Mouse (Mus musculus) heart, postnatal 25 days (tissue): ENCODE data around the gene Sycn. TPM values are rescaled to one million over a fixed set of nuclear protein-coding genes. Genes with fewer than 3 reads are reported as not detected.
"Not testable (repeated sequence)": the region's sequence is repeated elsewhere in the genome, so short reads cannot be mapped to it uniquely, and the experiment has no call there.

Experiments
- DNase-seq: peaks from one replicate; pipeline ENCODE4 v3.0.0; 2022; ENCODE audit warnings: low spot score
- intact Hi-C: fragments of 180-260 bp; cut with DNase I; formaldehyde crosslinking; loops from one replicate; pipeline ENCODE4 v1.15.1; 2025
- total RNA-seq, 2 experiments: library from RNA; stranded (reverse); gene quantifications; 2 replicates each; pipeline ENCODE4 v1.2.3; 2021

Sycn gene
- not detected for total RNA-seq

DNA sequence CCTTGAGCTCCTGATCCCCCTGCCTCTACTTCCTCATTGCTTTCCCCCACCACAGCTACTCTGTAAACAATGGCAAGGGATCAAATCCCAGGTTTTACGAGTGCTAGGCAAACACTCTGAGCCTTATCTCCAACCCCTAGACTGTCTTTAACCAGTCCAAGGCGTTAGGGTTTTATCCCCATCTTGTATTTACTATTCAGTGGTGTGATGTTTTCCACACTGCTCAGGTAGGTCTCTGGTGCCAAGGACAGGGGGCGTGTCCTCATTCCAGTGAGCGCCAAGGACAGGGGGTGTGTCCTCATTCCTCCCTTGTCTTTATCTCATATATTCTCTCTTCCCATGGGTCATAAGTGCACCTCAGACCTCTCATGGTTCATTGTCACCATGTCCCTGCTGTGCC is at the start of gene Sycn:
Gene Sycn, plus strand, starts transcription at position 360 of the 400 bp plus-strand sequence.
- DNase-seq: no peak
- intact Hi-C loops: no loop called here

DNA sequence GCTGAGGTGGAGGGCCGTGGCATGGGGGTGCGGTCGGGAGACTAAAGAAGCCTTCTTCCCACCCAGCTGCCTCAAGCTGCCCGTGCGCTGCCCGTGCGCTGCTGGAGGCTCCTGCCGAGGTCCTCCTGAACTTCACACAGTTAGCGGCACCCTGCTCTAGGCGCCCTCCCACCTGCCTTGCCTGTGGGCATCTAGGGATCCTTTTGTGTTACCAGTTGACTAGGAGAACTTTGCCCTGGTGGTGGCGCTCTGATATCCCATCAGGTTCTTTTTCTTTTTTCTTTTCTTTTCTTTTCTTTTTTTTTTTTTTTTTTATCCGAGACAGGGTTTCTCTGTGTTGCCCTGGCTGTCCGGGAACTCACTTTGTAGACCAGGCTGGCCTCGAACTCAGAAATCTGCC is 49.8 kb upstream of the Sycn start:
- intact Hi-C loops: loop anchor here (2.0 kb wide), 1 partner anchor 110 kb away; no protein-coding TSS in a partner anchor
- no peak for DNase-seq

DNA sequence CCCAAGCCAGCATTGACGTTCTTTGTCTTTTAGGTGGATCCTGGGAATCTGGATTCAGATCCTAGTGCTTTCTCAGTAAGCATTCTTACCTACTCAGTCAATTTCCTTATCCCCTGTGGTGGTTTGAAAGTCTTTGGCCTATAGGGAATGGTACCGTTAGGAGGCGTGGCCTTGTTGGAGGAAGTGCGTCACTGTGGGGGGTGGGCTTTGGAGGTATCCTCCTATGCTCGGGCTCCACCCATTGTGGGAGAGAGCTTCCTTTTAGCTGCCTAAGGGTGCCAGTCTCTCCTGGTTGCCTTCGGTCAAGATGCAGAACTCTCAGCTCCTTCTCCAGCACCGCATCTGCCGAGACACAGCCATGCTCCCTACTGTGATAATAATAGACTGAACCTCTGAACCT is 48.4 kb upstream of the Sycn start:
- DNase-seq: no peak
- intact Hi-C loops: no loop called here

- no peak for DNase-seq
- intact Hi-C loops: no loop called here
These were observed 45.3 kb upstream of the Sycn start for GRCm38 (mm10) chr7:28495426-28495825.

DNA sequence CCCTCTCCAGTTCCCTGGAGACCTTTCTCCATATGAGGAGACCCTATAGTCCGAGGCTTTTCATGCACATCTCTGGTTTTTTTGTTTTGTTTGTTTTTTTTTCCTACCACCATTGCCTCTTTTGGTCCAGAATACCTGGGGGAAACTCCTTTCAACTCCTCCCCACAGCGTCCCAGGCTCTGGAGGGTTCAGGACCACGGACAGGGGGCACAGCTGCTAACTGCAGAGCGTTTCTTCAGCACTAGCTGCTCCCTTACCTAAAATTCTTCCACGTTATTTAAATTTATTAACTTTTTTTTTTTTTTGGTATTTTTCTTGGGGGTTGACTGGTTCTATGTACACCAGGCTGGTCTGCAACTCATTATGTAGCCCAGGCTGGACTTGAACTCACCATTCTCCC is 35.1 kb upstream of the Sycn start:
- intact Hi-C loops: no loop called here
- DNase-seq: no peak

GRCm38 (mm10) chr7:28509121-28509520 is 31.6 kb upstream of the Sycn start:
- intact Hi-C loops: loop anchor here (2.0 kb wide), 1 partner anchor 18 kb away; no protein-coding TSS in a partner anchor
- not testable (repeated sequence) for DNase-seq

- DNase-seq, intact Hi-C loops: not testable (repeated sequence)
These were observed 30.2 kb upstream of the Sycn start, which contains the start of gene Ifnl2 for GRCm38 (mm10) chr7:28510405-28510974. Gene Ifnl2 (minus strand): TSS chr7:28510455.

GRCm38 (mm10) chr7:28511441-28511840 is 29.2 kb upstream of the Sycn start:
- no peak for DNase-seq
- intact Hi-C loops: no loop called here

DNA sequence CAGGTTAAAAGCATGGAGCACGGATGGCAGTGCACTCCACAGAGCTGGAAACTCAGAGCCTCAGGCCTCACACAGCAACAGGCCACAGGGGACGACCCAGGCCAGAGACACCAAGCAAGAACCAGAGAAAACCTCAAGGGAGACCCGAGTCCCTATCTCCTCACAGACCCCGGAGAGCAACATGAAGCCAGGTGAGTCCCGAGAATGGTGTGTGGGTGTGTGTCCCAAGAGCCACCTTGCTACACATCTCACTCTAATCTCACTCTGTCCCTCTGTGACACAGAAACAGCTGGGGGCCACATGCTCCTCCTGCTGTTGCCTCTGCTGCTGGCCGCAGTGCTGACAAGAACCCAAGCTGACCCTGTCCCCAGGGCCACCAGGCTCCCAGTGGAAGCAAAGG is 18.1 kb upstream of the Sycn start, which contains the start of gene Ifnl3:
Gene Ifnl3, plus strand, starts transcription at position 301 of the 400 bp plus-strand sequence.
- DNase-seq, intact Hi-C loops: not testable (repeated sequence)

GRCm38 (mm10) chr7:28527922-28528719 is 12.6 kb upstream of the Sycn start:
- intact Hi-C loops: loop anchor here (2.0 kb wide), 3 partner anchors 19 to 81 kb away; no protein-coding TSS in a partner anchor
- DNase-seq: peak; percentile 42

- intact Hi-C loops: no loop called here
These were observed 8.7 kb upstream of the Sycn start for GRCm38 (mm10) chr7:28532005-28532404.

GRCm38 (mm10) chr7:28538886-28539285 is 1.8 kb upstream of the Sycn start:
- intact Hi-C loops, DNase-seq: not testable (repeated sequence)

More at GRCm38 (mm10) chr7:28532005-28532404, 8.7 kb upstream of the Sycn start:
- no peak for DNase-seq

- DNase-seq: no peak
- intact Hi-C loops: no loop called here
These were observed 3.4 kb downstream of the Sycn start for GRCm38 (mm10) chr7:28544051-28544601.

DNA sequence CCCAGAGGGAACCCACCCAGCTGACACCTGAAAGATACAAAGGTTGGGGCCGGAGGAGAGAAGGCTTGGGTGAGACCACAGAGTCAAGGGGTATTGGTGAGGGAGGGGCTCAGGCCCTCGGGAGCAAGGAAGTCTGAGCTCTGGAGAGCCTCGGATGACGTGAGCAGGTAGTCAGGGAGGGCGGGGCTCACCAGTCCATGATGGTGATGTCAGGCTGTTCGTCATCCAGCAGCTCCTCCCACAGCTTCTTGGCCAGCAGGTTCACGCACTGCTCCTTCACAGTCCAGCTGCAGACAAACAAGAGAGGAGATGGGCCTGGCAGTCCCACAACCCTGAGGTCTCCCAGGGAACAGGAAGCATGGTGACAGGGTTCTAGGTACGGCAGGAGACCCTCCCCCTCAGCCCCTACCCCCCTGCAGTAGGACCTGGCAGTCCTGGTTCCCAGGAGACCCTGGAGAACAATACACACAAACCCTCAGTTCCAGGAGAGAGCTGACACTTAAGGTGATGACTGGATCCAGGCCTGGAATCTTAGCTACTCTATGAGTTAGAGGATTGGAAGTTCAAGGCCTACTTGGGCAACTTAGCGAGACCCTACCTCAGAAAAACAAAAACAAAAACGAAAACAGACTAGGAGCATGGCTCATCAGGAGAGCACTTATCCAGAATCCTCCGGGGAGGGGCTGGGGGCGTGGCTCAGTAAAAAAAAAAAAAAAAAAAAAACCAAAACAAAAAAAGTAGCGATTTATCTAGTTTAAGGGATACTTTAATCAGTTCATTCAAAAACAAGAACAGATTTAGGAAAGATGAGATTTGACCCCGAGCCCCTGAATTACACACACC is 4.6 kb downstream of the Sycn start:
- intact Hi-C loops: no loop called here
- DNase-seq: no peak

GRCm38 (mm10) chr7:28545891-28546210 is 5.2 kb downstream of the Sycn start:
- intact Hi-C loops: no loop called here

DNA sequence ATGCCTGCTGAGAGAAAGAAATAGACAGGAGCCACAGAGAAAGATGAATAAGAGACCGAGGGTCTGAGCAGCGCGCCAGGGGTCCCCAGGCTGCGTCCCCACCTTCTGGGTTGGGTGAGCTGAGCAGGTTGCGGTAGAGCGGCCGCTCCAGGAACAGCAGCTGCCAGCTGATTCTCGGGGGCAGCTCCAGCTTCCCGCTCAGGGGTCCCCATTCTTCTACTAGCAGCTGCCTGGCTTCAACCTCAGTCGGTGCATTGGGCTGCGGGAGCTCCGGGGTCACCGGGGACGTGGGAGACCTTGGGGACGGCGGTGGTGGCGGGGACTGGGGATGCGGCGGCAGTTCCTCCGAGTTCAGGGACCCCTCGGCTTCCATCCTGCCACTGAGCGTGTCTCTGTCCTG is 6.0 kb downstream of the Sycn start:
- no peak for DNase-seq
- intact Hi-C loops: no loop called here

More at GRCm38 (mm10) chr7:28545891-28546210, 5.2 kb downstream of the Sycn start:
- no peak for DNase-seq

GRCm38 (mm10) chr7:28547154-28547553 is 6.5 kb downstream of the Sycn start, which contains the start of gene Nccrp1:
Gene Nccrp1 (minus strand): TSS chr7:28547254.
- DNase-seq: no peak
- intact Hi-C loops: no loop called here

DNA sequence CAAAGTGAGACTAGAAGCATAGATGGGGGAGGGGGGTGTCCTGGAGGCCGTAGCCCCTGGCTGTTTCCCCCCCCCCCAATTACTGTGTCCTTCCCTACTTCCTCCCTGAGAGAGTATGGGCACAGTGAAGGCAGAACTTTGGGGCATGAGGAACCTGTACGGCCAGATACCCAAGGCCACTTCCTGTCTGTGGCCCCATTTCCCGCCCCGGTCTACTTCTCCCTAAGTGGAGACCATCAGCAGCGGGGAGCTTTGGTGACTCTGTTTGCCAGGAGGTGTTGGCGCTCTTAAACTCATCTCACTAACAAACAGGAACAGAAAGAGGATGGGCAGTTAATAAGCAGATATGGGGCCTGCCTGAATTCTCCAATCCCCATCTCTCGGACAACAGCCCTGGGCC is 6.9 kb downstream of the Sycn start:
- intact Hi-C loops: no loop called here
- no peak for DNase-seq

- DNase-seq: no peak
- intact Hi-C loops: no loop called here
These were observed 12.4 kb downstream of the Sycn start for GRCm38 (mm10) chr7:28553076-28553475.

DNA sequence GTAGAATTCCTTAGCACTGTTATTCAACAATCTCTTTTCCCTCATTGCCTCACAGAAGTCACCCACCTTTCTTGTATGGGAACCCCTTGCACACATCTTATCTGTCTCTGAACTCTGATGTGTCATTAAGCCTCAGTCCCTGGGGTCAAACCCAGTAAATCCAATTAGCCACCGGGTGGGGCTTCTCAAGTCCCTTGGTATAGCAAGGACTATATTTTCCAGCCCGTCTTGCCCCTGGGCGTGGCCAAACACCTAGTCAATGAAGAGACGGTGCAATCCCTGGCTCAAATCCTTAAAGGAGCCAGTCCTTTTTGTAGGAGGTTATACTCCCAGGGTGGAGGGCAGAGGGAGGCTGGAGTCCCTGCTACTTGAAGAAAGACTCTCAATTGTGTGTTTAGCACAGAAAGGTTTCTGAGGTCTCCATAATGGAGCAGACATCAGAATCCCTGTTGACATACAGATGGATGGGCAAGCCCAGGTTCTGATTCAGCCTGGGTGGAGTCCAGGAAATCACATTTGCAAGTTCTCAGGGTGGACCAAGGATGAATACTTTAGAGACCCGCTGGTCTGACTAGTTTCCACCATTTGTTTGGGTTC is 15.4 kb downstream of the Sycn start:
- intact Hi-C loops: no loop called here
- no peak for DNase-seq
